Mouse (Mus musculus): ENCODE data around the gene Zdhhc1.

DNA sequence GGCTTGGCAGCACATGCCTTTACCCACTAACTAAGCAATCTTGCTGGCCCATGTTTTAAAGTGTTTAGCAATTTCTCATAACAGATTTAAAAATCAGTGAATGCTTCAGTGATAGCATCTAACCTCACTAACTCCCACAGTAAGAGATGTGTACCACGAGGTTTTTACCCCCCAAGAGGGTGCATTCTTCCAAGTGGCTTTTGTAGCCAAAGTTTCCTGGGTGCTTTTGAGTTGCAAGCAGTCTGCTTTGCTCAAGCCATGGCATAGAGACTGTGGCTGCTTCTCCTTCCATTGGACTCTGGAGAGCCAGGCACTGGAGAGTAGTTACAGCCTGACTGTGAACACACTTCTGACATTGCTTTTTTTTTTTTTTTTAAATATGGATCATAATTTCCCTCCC, 7.4 kb downstream of the Zdhhc1 start:
- TF ChIP-seq GATA1 (IDR thresholded peaks at IDR 0.05; ENCODE audit: low read length) (no peak), TAL1 (IDR thresholded peaks at IDR 0.05; ENCODE audit: low read length) (no peak)

Data from erythroblast, embryonic 14.5 days (primary cell).